8 mouse cellular contexts compared by ENCODE assay signal in the genomic region with DNA sequence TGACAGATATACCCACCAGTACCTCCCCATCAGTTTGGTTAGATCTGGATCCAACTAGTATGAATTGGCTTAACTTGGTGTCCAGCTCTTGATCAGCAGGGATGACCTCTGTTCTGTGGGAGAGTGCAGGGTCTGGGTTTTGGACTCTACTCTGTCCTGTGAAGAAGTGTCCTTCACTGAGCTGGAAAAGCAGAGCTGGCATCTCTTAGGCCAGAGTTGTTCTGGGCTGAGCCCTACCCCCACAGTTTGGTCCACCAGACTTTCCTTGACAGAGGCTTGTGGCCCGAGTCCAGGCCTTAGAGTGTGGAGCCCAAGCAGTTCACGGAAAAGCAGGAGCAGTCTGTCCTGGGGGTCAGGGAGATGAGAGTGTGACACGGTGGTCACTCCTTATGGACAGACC. TPM values are rescaled to one million over a fixed set of nuclear protein-coding genes. Genes with fewer than 3 reads are reported as not detected.
DNase-seq lines count a peak whose midpoint lies in the region; ATAC-seq and TF ChIP-seq lines count a peak whose summit lies in the region.

No protein-coding gene starts in this region.

- TF ChIP-seq CTCF in testis, adult 2 months (IDR thresholded peaks at IDR 0.05; ENCODE audit: control insufficient read depth, insufficient read depth, insufficient replicate concordance, low read depth, low read length) = no peak
- TF ChIP-seq CTCF in stomach, postnatal 0 days (IDR thresholded peaks at IDR 0.05; ENCODE audit: low read depth) = no peak

- peak overlapping the region; percentile 84 for H3K4me2 ChIP-seq in hindbrain, embryonic 15.5 days
- peak overlapping the region; percentile 81 for H3K4me2 ChIP-seq in limb, embryonic 15.5 days
- peak overlapping the region; percentile 86 for H3K4me2 ChIP-seq in stomach, postnatal 0 days (replicated peaks; ENCODE audit: low read depth)

- no peak for TF ChIP-seq POLR2A in testis, adult 2 months (IDR thresholded peaks at IDR 0.05; ENCODE audit: control insufficient read depth, low read depth, low read length)

- intact Hi-C loops in gastrocnemius, postnatal 14 days (cut with DNase I; ENCODE audit: low total_unique reads) = no loop called here

- H3K4me1 ChIP-seq in testis, adult 2 months (ENCODE audit: control insufficient read depth, insufficient read depth, low read length) = peaks cover 16% of the 10 kb centered on the region
- peaks cover 71% of the 10 kb centered on the region for H3K4me1 ChIP-seq in hindbrain, embryonic 15.5 days (replicated peaks)
- peaks cover 72% of the 10 kb centered on the region for H3K4me1 ChIP-seq in limb, embryonic 15.5 days
- H3K4me1 ChIP-seq in stomach, postnatal 0 days (replicated peaks; ENCODE audit: control insufficient read depth, insufficient read depth) = peaks cover 27% of the 10 kb centered on the region

- no peak for TF ChIP-seq EP300 in stomach, postnatal 0 days (optimal IDR thresholded peaks at IDR 0.05)

- no peaks in the 10 kb centered on the region for H3K27me3 ChIP-seq in testis, adult 2 months (ENCODE audit: control insufficient read depth, insufficient read depth, low read length)
- no peaks in the 10 kb centered on the region for H3K27me3 ChIP-seq in hindbrain, embryonic 15.5 days
- no peaks in the 10 kb centered on the region for H3K27me3 ChIP-seq in limb, embryonic 15.5 days
- no peaks in the 10 kb centered on the region for H3K27me3 ChIP-seq in stomach, postnatal 0 days (ENCODE audit: control insufficient read depth, insufficient read depth, low read length)

- ATAC-seq in hindbrain, embryonic 15.5 days (ENCODE audit: low FRiP score, low read depth) = no peak
- no peak for ATAC-seq in limb, embryonic 15.5 days (ENCODE audit: insufficient number of reproducible peaks, low FRiP score, low TSS enrichment, low read depth)
- no peak for ATAC-seq in stomach, postnatal 0 days (ENCODE audit: low FRiP score, low TSS enrichment)

- H3K27ac ChIP-seq in testis, adult 2 months (ENCODE audit: control insufficient read depth, insufficient read depth, low read depth, low read length) = no peak overlapping the region
- H3K27ac ChIP-seq in hindbrain, embryonic 15.5 days (replicated peaks) = no peak overlapping the region
- H3K27ac ChIP-seq in limb, embryonic 15.5 days = peak overlapping the region; percentile 75
- peak overlapping the region; percentile 59 for H3K27ac ChIP-seq in stomach, postnatal 0 days (replicated peaks)

- peak overlapping the region; percentile 87 for H3K4me3 ChIP-seq in testis, adult 2 months (ENCODE audit: control insufficient read depth, low read depth, low read length)
- no peak overlapping the region for H3K4me3 ChIP-seq in hindbrain, embryonic 15.5 days
- H3K4me3 ChIP-seq in limb, embryonic 15.5 days = peak overlapping the region; percentile 25
- peak overlapping the region; percentile 20; the same call in 1 of the 2 replicates for H3K4me3 ChIP-seq in stomach, postnatal 0 days (ENCODE audit: low read depth, low read length)

- H3K9ac ChIP-seq in hindbrain, embryonic 15.5 days = no peak overlapping the region
- no peak overlapping the region for H3K9ac ChIP-seq in limb, embryonic 15.5 days
- peak overlapping the region; percentile 38 for H3K9ac ChIP-seq in stomach, postnatal 0 days (ENCODE audit: low read length)

- H3K36me3 ChIP-seq in testis, adult 2 months (ENCODE audit: control insufficient read depth, insufficient read depth, low read length) = no peaks in the 10 kb centered on the region
- no peaks in the 10 kb centered on the region for H3K36me3 ChIP-seq in hindbrain, embryonic 15.5 days
- H3K36me3 ChIP-seq in limb, embryonic 15.5 days = no peaks in the 10 kb centered on the region
- H3K36me3 ChIP-seq in stomach, postnatal 0 days (ENCODE audit: control insufficient read depth, insufficient read depth, low read length) = no peaks in the 10 kb centered on the region; the same call in 1 of the 2 replicates

- H3K9me3 ChIP-seq in hindbrain, embryonic 15.5 days = no peaks in the 10 kb centered on the region
- H3K9me3 ChIP-seq in limb, embryonic 15.5 days = no peaks in the 10 kb centered on the region
- H3K9me3 ChIP-seq in stomach, postnatal 0 days (ENCODE audit: control insufficient read depth, low read length) = no peaks in the 10 kb centered on the region

- DNase-seq in testis, postnatal 10 days (ENCODE audit: low spot score) = no peak
- DNase-seq in stomach, postnatal 0 days (ENCODE audit: low spot score) = no peak
- DNase-seq in embryo, embryonic 9.5 days (ENCODE audit: extremely low spot score) = no peak
- no peak for DNase-seq in gastrocnemius, postnatal 14 days
- DNase-seq in spleen, postnatal 10 days (ENCODE audit: low spot score in 2 of 2) = no peak

- 71% methylated on average over 3 of the region's 3 CpGs for WGBS in hindbrain, embryonic 15.5 days
- 48% methylated on average over 3 of the region's 3 CpGs for WGBS in limb, embryonic 15.5 days
- whole genome bisulfite sequencing in stomach, postnatal 0 days = 48% methylated on average over 3 of the region's 3 CpGs

RNA-seq across cellular contexts. Expression of a gene that starts 3.2 kb away (rescaled TPM):
- 14.1 and 14.6 TPM in 2 replicates for polyA plus RNA-seq in testis, adult 2 months (2012; rRNA removed)
- 10.8 TPM in 2 replicates for polyA plus RNA-seq in hindbrain, embryonic 15.5 days (2015; fragmentation: Nextera tagmentation; extraction: Ambion mirVana)
- polyA plus RNA-seq in limb, embryonic 15.5 days (2015; fragmentation: Nextera tagmentation; extraction: Ambion mirVana) = 14.9 and 15.3 TPM in 2 replicates
- polyA plus RNA-seq in stomach, postnatal 0 days (2015; fragmentation: Nextera tagmentation; extraction: Ambion mirVana) = 18.2 and 19.1 TPM in 2 replicates
- 1 to 10 TPM; 4.6 to 5.4 TPM for total RNA-seq in gastrocnemius, postnatal 14 days (2021)

RNA-seq across cellular contexts. Expression of a gene that starts 29.6 kb away (rescaled TPM):
- polyA plus RNA-seq in testis, adult 2 months (2012; rRNA removed) = 18.7 and 22.1 TPM in 2 replicates
- polyA plus RNA-seq in hindbrain, embryonic 15.5 days (2015; fragmentation: Nextera tagmentation; extraction: Ambion mirVana) = 66.7 and 68.2 TPM in 2 replicates
- polyA plus RNA-seq in limb, embryonic 15.5 days (2015; fragmentation: Nextera tagmentation; extraction: Ambion mirVana) = 45.3 and 46.4 TPM in 2 replicates
- 15.7 and 16.5 TPM in 2 replicates for polyA plus RNA-seq in stomach, postnatal 0 days (2015; fragmentation: Nextera tagmentation; extraction: Ambion mirVana)
- 10 to 100 TPM; 15.7 to 17.2 TPM for total RNA-seq in gastrocnemius, postnatal 14 days (2021)

RNA-seq across cellular contexts. Expression of a gene that starts 37.0 kb away (rescaled TPM):
- polyA plus RNA-seq in testis, adult 2 months (2012; rRNA removed) = 5.6 and 5.9 TPM in 2 replicates
- polyA plus RNA-seq in hindbrain, embryonic 15.5 days (2015; fragmentation: Nextera tagmentation; extraction: Ambion mirVana) = 6.0 and 6.5 TPM in 2 replicates
- polyA plus RNA-seq in limb, embryonic 15.5 days (2015; fragmentation: Nextera tagmentation; extraction: Ambion mirVana) = 2.6 and 3.2 TPM in 2 replicates
- 1.6 and 2.0 TPM in 2 replicates for polyA plus RNA-seq in stomach, postnatal 0 days (2015; fragmentation: Nextera tagmentation; extraction: Ambion mirVana)
- 10 to 100 TPM in 1 of 2 experiments, 1 to 10 TPM in 1; 9.3 to 13.3 TPM for total RNA-seq in gastrocnemius, postnatal 14 days (2021)

Comparison
In these comparisons a context has a peak if more than half of its experiments do, and no peak if none do; other contexts are left out.
1. H3K27ac ChIP-seq: peak in limb, embryonic 15.5 days (single experiment) and stomach, postnatal 0 days (single experiment); none in testis, adult 2 months (single experiment) and hindbrain, embryonic 15.5 days (single experiment).
2. Peak in every context shown above with its lines, with median percentiles within 50 percentile points of each other: H3K4me2 ChIP-seq.